Mouse (Mus musculus): ENCODE measurements around the gene Btbd3. TPM values are rescaled to one million over a fixed set of nuclear protein-coding genes. Genes with fewer than 3 reads are reported as not detected.
"Not testable (repeated sequence)": the region's sequence is repeated elsewhere in the genome, so short reads cannot be mapped to it uniquely, and the experiment has no call there.

Btbd3 gene
- polyA plus RNA-seq, 1 experiment from 2014 or later = 13.5 TPM

DNA sequence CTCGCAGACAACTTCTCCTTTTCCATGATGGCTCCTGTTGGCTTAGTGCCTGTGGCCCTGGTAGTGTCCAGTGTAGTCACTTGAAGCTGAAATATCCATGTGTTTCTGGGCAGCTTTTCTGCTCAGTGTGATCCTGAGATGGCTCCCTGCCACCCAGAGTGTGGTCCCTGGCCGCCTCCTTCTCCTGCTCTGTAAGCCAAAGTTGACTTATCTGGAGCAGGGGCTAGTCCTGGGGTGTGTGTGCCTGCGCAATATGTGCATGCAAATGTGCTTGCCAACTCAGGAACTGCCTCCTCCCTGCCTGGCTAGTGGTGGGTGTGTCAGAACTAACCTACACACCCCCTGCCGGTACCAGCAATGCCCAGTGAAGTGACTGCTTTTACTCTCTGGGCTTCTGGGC is 29.4 kb downstream of the Btbd3 start:
- Histone ChIP-seq H3K27ac (no peak overlapping the region), H3K4me3 (no peak overlapping the region), H3K9me3 (replicated peaks) (no peaks in the 10 kb centered on the region), H3K36me3 (peaks cover 49% of the 10 kb centered on the region), H3K27me3 (ENCODE audit: low read depth, poor library complexity, severe bottlenecking) (no peaks in the 10 kb centered on the region), H3K4me1 (no peaks in the 10 kb centered on the region)
- no peak for DNase-seq (ENCODE audit: low spot score)
- WGBS = 97% methylated on average over 4 of the region's 4 CpGs

GRCm38 (mm10) chr2:138290154-138290553 is 33.8 kb downstream of the Btbd3 start:
- DNase-seq (ENCODE audit: low spot score) = no peak
- Histone ChIP-seq H3K36me3 (peaks cover 16% of the 10 kb centered on the region), H3K4me3 (no peak overlapping the region), H3K9me3 (replicated peaks) (no peaks in the 10 kb centered on the region), H3K27me3 (ENCODE audit: low read depth, poor library complexity, severe bottlenecking) (no peaks in the 10 kb centered on the region), H3K27ac (no peak overlapping the region), H3K4me1 (no peaks in the 10 kb centered on the region)
- WGBS = 94% methylated on average over 2 of the region's 2 CpGs

- no peak for DNase-seq (ENCODE audit: low spot score)
- 80% methylated on average over 3 of the region's 3 CpGs for WGBS
- Histone ChIP-seq H3K9me3 (replicated peaks) (no peaks in the 10 kb centered on the region), H3K27ac (no peak overlapping the region), H3K4me3 (no peak overlapping the region), H3K36me3 (no peaks in the 10 kb centered on the region), H3K4me1 (no peaks in the 10 kb centered on the region), H3K27me3 (ENCODE audit: low read depth, poor library complexity, severe bottlenecking) (no peaks in the 10 kb centered on the region)
These were observed 37.9 kb downstream of the Btbd3 start for GRCm38 (mm10) chr2:138294286-138294685.

DNA sequence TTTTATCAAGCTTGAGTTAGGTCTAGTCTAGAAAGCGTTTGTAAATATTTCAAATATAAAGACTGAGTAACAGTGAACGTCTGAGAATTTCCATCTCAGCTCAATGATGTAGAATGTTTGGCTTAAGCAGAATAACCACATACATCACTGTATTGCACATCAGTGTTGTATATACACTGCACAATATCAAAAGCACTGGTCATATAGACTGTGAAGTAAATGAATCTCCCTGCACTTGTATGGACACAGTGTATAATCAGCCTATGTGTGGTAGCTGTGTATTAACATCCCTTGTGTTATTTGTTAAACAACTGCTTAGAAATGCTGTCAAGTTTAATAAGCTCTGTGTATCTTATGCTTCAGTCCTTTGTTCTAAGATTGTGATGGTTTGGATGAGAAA is 49.9 kb downstream of the Btbd3 start:
- H3K4me3 ChIP-seq = no peak overlapping the region
- DNase-seq (ENCODE audit: low spot score) = no peak
- H3K4me1 ChIP-seq = no peaks in the 10 kb centered on the region
- H3K9me3 ChIP-seq (replicated peaks) = no peaks in the 10 kb centered on the region
- no peaks in the 10 kb centered on the region for H3K27me3 ChIP-seq (ENCODE audit: low read depth, poor library complexity, severe bottlenecking)
- no peaks in the 10 kb centered on the region for H3K36me3 ChIP-seq
- 91% methylated on average over 2 of the region's 2 CpGs for WGBS
- H3K27ac ChIP-seq = no peak overlapping the region

- Histone ChIP-seq H3K36me3 (no peaks in the 10 kb centered on the region), H3K27me3 (ENCODE audit: low read depth, poor library complexity, severe bottlenecking) (no peaks in the 10 kb centered on the region), H3K4me1 (no peaks in the 10 kb centered on the region), H3K9me3 (replicated peaks) (no peaks in the 10 kb centered on the region), H3K27ac (no peak overlapping the region), H3K4me3 (no peak overlapping the region)
- WGBS = 74% methylated on average over 7 of the region's 7 CpGs
- no peak for DNase-seq (ENCODE audit: low spot score)
These were observed 59.3 kb downstream of the Btbd3 start for GRCm38 (mm10) chr2:138315644-138316043.

- no peaks in the 10 kb centered on the region for H3K36me3 ChIP-seq
- no peaks in the 10 kb centered on the region for H3K9me3 ChIP-seq (replicated peaks)
- no peaks in the 10 kb centered on the region for H3K4me1 ChIP-seq
- no peaks in the 10 kb centered on the region for H3K27me3 ChIP-seq (ENCODE audit: low read depth, poor library complexity, severe bottlenecking)
- no peak for DNase-seq (ENCODE audit: low spot score)
- no peak overlapping the region for H3K27ac ChIP-seq
- H3K4me3 ChIP-seq = no peak overlapping the region
These were observed 64.0 kb downstream of the Btbd3 start for GRCm38 (mm10) chr2:138320408-138320807.

DNA sequence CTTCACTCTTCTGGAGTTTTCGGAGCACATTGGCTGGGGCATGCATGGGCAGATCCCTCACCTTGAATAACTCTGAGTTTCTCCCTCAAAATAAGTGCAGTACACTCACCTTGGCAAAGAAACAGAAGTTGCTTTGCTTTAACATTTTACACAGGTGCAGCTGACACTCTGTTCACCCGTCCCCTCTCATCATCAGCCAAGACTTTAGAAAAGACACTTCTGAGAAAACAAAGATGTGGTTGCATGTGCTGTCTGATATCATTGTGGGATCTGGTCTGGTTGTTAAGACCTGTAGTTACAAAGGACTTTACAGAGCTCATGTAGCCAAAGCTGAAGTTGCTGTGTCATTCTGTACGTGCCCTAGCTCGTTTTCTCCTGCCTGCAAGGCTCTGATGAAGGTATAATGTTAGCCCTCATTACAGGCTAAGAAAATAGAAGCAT is 64.7 kb downstream of the Btbd3 start:
- no peaks in the 10 kb centered on the region for H3K9me3 ChIP-seq (replicated peaks)
- no peaks in the 10 kb centered on the region for H3K4me1 ChIP-seq
- no peak for DNase-seq (ENCODE audit: low spot score)
- 82% methylated on average over 4 of the region's 4 CpGs for WGBS
- no peaks in the 10 kb centered on the region for H3K27me3 ChIP-seq (ENCODE audit: low read depth, poor library complexity, severe bottlenecking)
- no peak overlapping the region for H3K27ac ChIP-seq
- no peaks in the 10 kb centered on the region for H3K36me3 ChIP-seq
- H3K4me3 ChIP-seq = no peak overlapping the region

- H3K4me1 ChIP-seq = no peaks in the 10 kb centered on the region
- no peaks in the 10 kb centered on the region for H3K9me3 ChIP-seq (replicated peaks)
- DNase-seq (ENCODE audit: low spot score) = no peak
- H3K4me3 ChIP-seq = no peak overlapping the region
- no peak overlapping the region for H3K27ac ChIP-seq
- H3K36me3 ChIP-seq = no peaks in the 10 kb centered on the region
- WGBS = 84% methylated on average over 16 of the region's 16 CpGs
- H3K27me3 ChIP-seq (ENCODE audit: low read depth, poor library complexity, severe bottlenecking) = no peaks in the 10 kb centered on the region
These were observed 66.1 kb downstream of the Btbd3 start for GRCm38 (mm10) chr2:138322270-138323114.

- no peak for DNase-seq (ENCODE audit: low spot score)
- WGBS = 76% methylated on average over 4 of the region's 4 CpGs
- Histone ChIP-seq H3K27me3 (ENCODE audit: low read depth, poor library complexity, severe bottlenecking) (no peaks in the 10 kb centered on the region), H3K36me3 (no peaks in the 10 kb centered on the region), H3K4me1 (no peaks in the 10 kb centered on the region), H3K4me3 (no peak overlapping the region), H3K27ac (no peak overlapping the region), H3K9me3 (replicated peaks) (no peaks in the 10 kb centered on the region)
These were observed 70.0 kb downstream of the Btbd3 start for GRCm38 (mm10) chr2:138326367-138326766.

DNA sequence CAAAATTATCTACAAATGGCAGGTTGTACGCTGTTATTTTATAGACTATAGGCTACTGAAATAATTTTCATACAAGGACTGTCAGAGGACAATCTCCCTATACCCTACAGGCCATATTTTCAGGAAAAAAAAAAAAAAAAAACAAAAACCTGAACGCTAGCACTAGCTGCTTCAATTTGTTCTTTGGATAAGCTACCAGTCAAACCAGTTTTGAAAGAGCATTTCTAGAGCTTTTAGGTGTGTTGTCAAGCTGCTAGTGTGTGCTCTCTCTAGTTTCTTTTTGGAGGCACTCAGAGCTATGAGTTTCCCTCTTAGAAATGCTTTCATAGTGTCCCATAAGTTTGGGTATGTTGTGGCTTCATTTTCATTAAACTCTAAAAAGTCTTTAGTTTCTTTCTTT is 77.8 kb downstream of the Btbd3 start:
- not testable (repeated sequence) for H3K27ac ChIP-seq; H3K4me1 ChIP-seq; H3K9me3 ChIP-seq (replicated peaks); H3K4me3 ChIP-seq; H3K36me3 ChIP-seq; H3K27me3 ChIP-seq (ENCODE audit: low read depth, poor library complexity, severe bottlenecking); DNase-seq (ENCODE audit: low spot score)
- 79% methylated on average over 2 of the region's 2 CpGs for WGBS

GRCm38 (mm10) chr2:138337886-138338494 is 81.6 kb downstream of the Btbd3 start:
- DNase-seq (ENCODE audit: low spot score) = no peak
- no peak overlapping the region for H3K27ac ChIP-seq
- 87% methylated on average over 6 of the region's 6 CpGs for WGBS

DNA sequence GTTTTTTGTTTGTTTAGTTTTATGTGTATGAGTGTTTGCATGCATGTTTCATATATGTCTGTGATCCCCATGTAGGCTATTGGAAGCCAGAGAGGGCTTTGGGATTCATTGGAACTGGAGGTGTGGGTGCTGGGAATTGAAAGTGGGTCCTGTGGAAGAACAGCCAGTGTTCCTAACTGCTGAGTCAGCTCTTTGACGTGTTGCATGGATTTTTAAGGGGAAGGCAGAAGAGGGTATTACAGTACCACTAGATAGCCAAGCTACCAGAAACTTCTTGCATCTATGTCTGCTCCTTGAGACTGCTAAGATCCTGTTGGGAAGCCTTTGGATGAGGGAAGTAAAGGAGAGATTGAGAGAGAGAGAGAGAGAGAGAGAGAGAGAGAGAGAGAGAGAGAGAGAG is 82.2 kb downstream of the Btbd3 start:
- no peaks in the 10 kb centered on the region for H3K27me3 ChIP-seq (ENCODE audit: low read depth, poor library complexity, severe bottlenecking)
- WGBS = 83% methylated on average over 1 of the region's 1 CpGs
- no peak for DNase-seq (ENCODE audit: low spot score)
- no peak overlapping the region for H3K4me3 ChIP-seq
- no peak overlapping the region for H3K27ac ChIP-seq
- no peaks in the 10 kb centered on the region for H3K36me3 ChIP-seq
- H3K9me3 ChIP-seq (replicated peaks) = no peaks in the 10 kb centered on the region
- H3K4me1 ChIP-seq = no peaks in the 10 kb centered on the region

More at GRCm38 (mm10) chr2:138337886-138338494, 81.6 kb downstream of the Btbd3 start:
- no peaks in the 10 kb centered on the region for H3K9me3 ChIP-seq (replicated peaks)
- no peaks in the 10 kb centered on the region for H3K4me1 ChIP-seq
- no peaks in the 10 kb centered on the region for H3K27me3 ChIP-seq (ENCODE audit: low read depth, poor library complexity, severe bottlenecking)
- no peaks in the 10 kb centered on the region for H3K36me3 ChIP-seq
- no peak overlapping the region for H3K4me3 ChIP-seq

GRCm38 (mm10) chr2:138355366-138355765 is 99.0 kb downstream of the Btbd3 start:
- H3K27me3 ChIP-seq (ENCODE audit: low read depth, poor library complexity, severe bottlenecking) = no peaks in the 10 kb centered on the region
- H3K4me1 ChIP-seq = no peaks in the 10 kb centered on the region
- H3K27ac ChIP-seq = no peak overlapping the region
- no peak for DNase-seq (ENCODE audit: low spot score)
- H3K9me3 ChIP-seq (replicated peaks) = no peaks in the 10 kb centered on the region
- H3K36me3 ChIP-seq = no peaks in the 10 kb centered on the region
- 92% methylated on average over 3 of the region's 3 CpGs for WGBS
- no peak overlapping the region for H3K4me3 ChIP-seq

Data from limb, embryonic 10.5 days (tissue).